Mouse (Mus musculus): ENCODE measurements around the gene Txlna.

Gene Txlna

GRCm38 (mm10) chr4:129608426-129609025, 32.3 kb downstream of the Txlna start:
- ATAC-seq (ENCODE audit: insufficient number of reproducible peaks, low FRiP score, low TSS enrichment): peak; percentile 73; the same call in 1 of the 2 replicates

DNA sequence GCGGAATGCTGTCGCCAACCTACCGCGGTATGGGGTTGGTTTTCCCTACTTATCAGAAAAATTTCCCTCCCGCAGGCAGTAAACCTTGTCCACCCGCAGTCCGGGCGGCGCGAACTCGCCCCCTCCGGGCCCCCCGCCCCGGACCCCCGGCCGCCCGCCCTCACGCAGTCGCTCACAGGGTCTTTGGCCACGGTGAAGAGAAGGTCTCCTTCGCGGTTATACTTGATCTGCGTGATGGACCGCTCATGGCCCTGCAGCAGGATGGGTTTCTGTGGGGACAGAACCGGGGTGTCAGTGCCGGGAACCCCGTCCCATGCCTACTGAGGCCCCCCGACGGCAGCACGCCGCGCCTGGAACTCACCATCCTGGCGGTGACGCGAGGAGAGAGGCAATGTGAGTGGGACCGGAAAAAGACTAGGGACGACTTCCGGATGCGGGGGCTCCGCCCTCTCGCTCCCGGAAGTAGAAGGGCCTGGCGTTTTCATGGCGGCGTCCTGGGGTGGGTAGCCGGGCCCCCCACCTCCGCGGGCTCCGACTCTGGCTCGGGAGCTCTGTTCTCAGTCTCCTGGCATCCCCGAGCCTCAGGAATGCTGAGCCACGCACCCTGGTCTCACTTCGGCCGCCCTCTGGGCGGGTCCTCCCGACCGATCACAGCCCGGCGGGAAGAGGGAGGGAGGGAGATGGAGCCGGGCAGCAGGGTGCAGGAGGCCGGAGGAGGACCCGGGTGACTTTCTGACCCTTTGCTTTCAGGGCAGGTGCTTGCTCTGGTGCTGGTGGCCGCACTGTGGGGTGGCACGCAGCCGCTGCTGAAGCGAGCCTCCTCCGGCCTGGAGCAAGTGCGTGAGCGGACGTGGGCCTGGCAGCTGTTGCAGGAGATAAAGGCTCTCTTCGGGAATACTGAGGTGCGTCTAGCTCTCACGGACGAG, 40.4 kb downstream of the Txlna start, which contains the start of the genes Eif3i and Tmem234:
TSS of gene Eif3i (minus strand) at position 416 of the 926 bp plus-strand sequence.
TSS of gene Tmem234 (plus strand) at position 436 of the 926 bp plus-strand sequence.
- peak; percentile 90 for ATAC-seq (ENCODE audit: insufficient number of reproducible peaks, low FRiP score, low TSS enrichment)

GRCm38 (mm10) chr4:129588865-129589264, 52.0 kb downstream of the Txlna start:
- ATAC-seq (ENCODE audit: insufficient number of reproducible peaks, low FRiP score, low TSS enrichment): no peak

DNA sequence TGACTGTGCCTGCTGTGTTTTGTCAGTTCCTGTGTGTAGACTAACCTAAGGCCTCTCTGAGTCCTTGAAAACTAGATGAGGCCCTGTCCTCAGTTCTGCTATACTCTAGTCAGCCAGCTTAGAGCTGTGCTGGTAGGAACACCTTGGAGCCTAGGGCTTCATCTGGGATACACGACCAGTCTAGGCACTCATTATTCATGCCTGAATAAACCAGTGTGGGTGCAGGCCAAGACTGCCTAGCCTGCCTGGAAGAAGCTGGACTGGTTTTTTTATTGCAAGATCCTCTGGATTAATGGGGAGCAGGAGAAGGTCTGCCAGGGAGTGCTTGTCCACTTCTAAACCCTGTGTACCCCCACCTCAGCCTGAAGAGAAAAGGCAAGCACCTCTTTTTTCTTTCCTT, 53.9 kb downstream of the Txlna start:
- ATAC-seq (ENCODE audit: insufficient number of reproducible peaks, low FRiP score, low TSS enrichment): no peak

GRCm38 (mm10) chr4:129585773-129586172, 55.1 kb downstream of the Txlna start:
- no peak for ATAC-seq (ENCODE audit: insufficient number of reproducible peaks, low FRiP score, low TSS enrichment)

- ATAC-seq (ENCODE audit: insufficient number of reproducible peaks, low FRiP score, low TSS enrichment): no peak
These were observed 55.8 kb downstream of the Txlna start for GRCm38 (mm10) chr4:129584884-129585608.

DNA sequence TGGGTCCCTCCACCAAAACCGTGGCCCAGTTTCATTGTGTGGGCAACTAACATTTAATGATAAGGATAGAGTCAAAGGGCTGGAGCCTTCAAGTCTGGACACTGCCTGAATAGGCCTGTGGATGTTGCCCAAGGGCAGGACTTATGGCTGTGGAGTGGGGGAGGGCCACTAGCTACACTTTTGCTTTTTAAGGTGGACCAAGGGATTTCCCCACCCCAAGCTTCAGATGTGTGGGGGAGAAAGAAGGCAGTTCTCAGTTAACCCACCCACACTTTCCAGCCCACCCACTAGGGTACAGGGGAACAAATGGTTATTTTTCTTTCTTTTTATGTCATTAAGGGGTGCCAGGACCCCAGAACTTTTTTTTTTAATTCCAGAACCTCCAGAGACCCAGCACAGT, 56.5 kb downstream of the Txlna start:
- ATAC-seq (ENCODE audit: insufficient number of reproducible peaks, low FRiP score, low TSS enrichment): no peak

DNA sequence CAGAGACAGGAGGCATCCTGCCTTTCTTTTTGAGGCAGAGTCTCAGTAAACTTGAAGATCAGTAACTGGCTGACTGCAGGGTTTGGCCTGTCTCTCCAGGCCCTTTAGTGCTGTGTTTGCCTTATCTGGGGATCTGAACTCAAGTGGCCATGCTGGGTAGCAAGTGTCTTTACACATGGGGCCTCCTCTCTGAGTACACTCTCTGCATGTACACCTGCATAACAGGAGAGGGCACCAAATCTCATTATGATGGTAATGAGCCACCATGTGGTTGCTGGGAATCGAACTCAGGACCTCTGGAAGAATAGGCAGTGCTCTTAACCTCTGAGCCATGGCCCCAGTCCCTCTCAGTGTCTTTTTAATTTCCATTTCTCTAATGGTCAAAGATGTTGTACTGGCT, 58.6 kb downstream of the Txlna start:
- ATAC-seq (ENCODE audit: insufficient number of reproducible peaks, low FRiP score, low TSS enrichment): no peak

GRCm38 (mm10) chr4:129580347-129580746, 60.5 kb downstream of the Txlna start:
- no peak for ATAC-seq (ENCODE audit: insufficient number of reproducible peaks, low FRiP score, low TSS enrichment)

- ATAC-seq (ENCODE audit: insufficient number of reproducible peaks, low FRiP score, low TSS enrichment): no peak
These were observed 62.4 kb downstream of the Txlna start, which contains the start of gene Fam167b for GRCm38 (mm10) chr4:129578466-129578865. TSS of gene Fam167b (minus strand) at chr4:129578549.

- ATAC-seq (ENCODE audit: insufficient number of reproducible peaks, low FRiP score, low TSS enrichment): no peak
These were observed 63.2 kb downstream of the Txlna start for GRCm38 (mm10) chr4:129577688-129578087.

GRCm38 (mm10) chr4:129576863-129577491, 63.9 kb downstream of the Txlna start:
- no peak for ATAC-seq (ENCODE audit: insufficient number of reproducible peaks, low FRiP score, low TSS enrichment)
